Mouse (Mus musculus): ENCODE data around the gene Srf.

The Srf gene

DNA sequence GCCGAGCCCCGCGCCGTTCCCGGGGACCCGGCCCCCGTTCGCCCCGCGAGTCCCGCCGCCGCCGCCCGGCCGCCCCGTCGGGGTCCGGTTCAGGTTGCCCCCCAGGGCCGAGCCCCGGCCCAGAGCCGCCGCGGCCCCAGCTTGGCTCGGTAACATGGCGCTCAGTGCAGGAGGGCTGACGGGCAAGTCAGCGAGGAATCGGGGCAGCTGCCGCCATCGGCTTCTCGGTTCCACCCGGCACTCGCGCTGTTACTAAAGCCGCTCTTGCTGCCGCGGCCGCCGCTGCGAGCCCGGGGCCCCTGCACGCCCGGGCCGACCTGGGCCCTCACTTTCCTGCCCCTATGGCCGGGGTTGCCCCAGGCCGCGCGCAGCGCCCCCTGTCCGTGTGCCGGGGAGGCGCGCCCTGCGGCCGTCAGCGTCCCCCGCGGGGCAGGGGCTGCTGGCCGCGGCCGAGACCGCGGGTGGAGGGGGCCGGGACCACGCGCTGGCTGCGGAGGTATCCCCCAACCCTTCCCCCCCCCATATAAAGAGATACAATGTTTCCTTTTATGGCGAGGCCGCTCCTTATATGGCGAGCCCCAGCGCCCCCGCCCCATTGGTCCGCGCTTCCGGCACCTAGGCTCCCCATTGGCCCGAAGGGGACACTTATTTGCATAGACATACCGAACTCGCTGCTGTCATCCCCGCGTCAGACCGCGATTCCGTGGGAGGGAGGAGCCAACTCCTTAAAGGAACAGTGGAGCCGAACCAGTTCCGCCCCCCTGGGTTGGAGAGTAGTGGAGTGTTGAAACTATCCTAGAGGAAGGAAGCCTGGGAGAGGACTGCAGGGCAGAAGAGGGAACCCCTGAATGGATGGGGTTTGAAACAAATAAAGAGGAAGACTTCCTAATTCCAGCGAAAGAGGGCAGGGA, at the start of gene Srf:
TSS of gene Srf (minus strand) at position 503 of the 911 bp plus-strand sequence.
- in situ Hi-C loops (cut with MboI; ENCODE audit: unreplicated experiment in 2 of 2), result no loop called here

DNA sequence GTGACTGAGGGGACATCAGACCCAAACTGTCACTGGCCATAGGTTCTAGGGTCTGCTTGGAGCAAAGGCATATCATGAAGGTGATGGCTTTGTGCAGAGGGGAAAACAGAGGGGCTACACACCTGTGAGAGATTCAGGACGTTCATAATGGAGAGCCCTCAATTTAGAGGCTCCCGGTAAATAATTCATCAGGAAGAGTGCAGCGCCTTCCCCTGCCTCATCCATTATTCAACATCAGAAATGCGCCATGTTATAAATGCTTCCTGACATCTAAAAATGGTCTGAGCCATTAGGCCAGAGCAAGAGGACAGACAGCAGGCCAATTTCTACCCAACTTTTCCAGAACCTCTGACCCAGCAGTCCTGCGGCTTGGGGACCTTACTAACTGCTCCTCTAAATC, 49.2 kb upstream of the Srf start:
- in situ Hi-C loops (cut with MboI; ENCODE audit: unreplicated experiment in 2 of 2), result no loop called here

DNA sequence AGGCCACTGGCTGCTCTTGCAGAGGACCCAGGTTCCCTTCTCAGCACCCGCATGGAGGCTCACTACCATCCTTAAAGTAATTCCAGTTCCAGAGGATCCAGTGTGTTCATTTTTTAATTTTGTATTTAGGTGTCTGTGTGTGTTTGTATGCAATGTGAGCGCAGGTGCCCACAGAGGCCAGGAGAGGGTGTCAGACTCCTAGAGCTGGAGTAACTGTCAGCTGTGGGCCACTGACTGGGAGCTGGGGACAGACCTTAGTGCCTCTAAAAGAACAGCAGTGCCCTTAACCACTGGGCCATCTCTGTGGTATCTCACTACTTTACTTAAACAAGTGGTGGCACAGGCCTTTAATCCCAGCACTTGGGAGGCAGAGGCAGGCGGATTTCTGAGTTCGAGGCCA, 47.3 kb upstream of the Srf start:
- in situ Hi-C loops (cut with MboI; ENCODE audit: unreplicated experiment in 2 of 2), result no loop called here

DNA sequence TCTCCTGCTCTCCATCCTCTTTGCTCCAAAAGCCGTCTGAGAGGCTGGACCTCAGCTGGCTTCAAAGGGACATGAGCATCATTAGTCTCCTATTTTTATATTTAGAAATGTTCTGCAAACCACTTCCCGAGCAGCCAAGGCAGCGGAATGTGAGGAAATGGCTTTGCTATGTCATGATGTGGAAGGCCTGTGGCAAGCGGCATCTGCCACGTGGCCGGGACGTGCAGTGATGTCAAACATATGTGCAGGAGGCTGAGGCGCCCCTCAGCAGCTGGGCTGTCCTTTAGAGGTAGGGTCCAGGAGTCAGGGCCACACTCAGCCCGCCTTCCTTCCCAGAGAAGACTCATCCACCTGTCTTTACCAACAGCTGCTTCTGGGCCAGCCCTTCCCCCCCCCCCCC, 46.2 kb upstream of the Srf start:
- in situ Hi-C loops (cut with MboI; ENCODE audit: unreplicated experiment in 2 of 2), result no loop called here

DNA sequence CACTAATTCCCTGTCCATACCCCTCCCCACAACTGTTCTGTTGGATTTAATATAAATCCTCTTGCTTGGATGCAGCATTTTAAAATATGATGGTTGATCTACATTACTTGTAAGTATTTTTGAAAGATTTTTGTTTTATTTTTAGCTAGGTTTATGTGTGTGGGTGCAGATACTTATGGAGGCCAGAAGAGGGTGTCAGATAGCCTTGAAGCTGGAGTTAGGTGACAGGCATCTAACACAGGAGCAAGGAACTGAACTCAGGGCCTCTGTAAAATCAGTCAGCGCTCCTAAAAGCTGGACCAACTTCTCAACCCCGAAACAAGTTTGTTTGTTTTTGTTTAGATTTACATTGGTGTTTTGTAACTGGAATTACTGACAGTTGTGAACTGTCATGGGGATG, 44.6 kb upstream of the Srf start:
- in situ Hi-C loops (cut with MboI; ENCODE audit: unreplicated experiment in 2 of 2), result no loop called here

DNA sequence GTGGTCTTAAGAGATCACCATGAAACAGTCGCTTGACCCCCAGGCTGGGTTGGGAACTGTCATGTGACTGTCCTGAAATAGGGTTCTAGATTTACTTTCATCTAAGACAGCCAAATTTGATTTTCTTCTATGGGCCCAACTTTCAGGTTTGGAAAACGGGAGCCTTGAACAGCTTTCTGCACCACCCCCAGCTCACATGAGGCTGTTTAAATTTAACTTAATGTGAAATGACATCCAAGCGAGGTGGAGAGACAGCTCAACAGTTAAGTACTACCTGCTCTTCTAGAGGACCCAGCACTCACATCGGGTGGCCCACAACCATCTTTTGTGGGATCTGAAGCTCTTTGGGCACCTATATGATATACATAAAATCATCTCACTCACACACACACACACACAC, 43.0 kb upstream of the Srf start:
- in situ Hi-C loops (cut with MboI; ENCODE audit: unreplicated experiment in 2 of 2), result no loop called here

DNA sequence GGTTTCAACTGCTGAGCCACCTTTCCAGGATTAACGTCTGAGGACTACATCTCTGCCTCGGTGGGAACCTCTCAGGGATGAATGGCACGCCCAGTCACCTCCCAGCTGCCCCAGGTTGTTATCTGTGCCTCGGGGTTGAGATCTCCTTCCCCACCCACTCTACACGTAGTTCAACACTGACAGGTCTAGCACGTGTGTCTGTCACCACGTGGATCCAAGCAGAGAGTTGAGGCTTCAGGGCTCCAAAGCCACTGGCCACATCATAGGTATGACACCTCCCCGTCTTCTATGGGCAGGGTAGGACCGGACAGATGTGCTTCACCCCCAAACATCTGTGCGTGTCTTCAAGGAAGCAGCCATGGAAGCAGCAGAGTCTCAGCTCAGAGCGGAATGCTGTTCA, 42.0 kb upstream of the Srf start:
- in situ Hi-C loops (cut with MboI; ENCODE audit: unreplicated experiment in 2 of 2), result no loop called here

DNA sequence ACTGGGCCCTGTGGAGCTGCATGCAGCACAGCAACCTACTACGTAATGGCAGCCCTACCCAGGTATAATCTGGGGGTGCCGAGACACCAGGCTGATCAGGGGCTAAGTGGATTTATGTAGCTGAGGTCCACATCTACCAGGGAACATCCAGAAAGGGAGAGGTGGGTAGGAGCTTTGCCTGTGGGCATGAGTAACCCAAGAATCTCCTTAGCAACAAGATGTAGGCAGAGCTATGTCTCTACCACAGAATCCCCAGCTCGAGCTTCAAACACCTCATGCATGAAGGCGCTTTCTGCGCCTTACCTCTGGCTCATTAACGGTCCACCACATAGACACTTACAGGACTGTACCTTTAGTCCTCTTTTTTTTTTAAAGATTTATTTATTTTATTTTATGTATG, 39.4 kb upstream of the Srf start:
- in situ Hi-C loops (cut with MboI; ENCODE audit: unreplicated experiment in 2 of 2), result no loop called here

DNA sequence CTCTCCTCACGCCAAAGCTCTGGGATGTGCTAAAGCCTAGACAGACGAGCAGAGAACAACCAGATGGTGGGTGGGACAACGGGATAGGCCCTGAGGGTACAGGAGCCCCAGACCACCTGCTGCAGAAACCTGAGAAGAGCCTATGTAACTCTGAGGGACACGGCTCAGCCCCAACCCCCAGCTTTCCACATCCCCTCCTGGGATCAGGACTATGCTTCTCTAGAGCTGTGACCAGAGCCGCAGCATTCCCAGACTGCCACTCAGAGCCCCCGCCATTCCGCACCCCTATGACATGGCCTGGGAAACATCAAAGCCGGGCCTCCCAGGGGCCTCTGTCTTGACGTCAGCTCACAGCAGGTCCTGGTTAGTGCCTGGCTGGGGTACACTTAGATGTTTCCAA, 38.6 kb upstream of the Srf start:
- in situ Hi-C loops (cut with MboI; ENCODE audit: unreplicated experiment in 2 of 2), result no loop called here

DNA sequence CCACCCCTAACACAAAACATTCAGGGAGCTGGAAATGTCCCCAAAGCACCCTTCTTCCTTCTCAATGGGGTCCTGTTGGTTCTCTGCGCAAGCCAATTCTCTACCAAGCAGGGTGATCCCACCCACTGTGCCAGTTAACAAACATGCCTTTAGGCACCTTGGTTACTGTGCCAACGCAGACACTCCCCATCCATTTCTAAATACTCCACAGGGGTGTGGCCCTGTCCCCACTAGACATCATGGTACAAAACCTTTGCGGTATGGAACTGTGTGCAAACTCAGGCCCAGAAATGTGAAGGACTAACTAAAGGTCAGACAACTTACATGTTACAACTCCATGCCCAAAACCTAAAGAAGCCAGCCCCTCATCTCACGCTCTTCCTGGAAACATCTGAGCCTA, 37.1 kb upstream of the Srf start:
- in situ Hi-C loops (cut with MboI; ENCODE audit: unreplicated experiment in 2 of 2), result no loop called here

DNA sequence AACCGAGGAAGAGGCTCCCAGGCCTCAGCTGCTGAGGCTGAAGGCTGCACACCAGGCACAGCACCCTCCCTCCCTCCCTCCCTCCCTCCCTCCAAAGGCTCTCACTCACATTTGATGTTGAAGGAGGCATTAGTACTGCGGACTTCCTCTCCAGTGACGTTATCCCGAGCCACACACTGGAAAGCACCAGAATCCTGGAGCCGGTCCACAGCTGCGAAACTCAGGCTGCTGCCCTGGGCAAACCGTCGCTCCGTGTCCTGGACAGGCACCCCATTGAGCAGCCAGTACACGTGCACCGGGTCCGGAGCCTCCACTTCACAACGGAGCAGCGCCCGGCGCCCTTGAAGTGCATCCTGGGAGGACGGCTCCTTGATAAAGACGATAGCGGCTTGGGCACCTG, 35.4 kb upstream of the Srf start:
- in situ Hi-C loops (cut with MboI; ENCODE audit: unreplicated experiment in 2 of 2), result no loop called here

DNA sequence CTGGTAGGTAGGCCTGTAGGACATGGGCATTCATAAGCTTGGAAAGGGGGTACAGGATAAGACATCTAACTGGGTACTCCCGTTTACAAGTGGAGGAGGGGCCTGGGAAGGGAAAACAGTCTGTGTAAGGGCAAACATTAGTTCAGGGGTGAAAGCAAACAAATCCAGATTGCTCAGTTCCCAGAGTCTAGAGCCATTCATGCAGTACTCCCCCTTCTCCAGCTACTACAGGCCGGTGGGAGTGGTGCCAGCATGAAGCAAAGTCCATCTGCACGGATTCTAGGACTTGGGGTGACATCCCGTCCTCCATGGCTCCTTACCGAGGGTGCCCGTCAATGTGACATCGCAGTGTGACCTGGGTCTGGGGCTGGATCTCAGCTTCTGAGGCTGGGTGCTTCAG, 34.5 kb upstream of the Srf start:
- in situ Hi-C loops (cut with MboI; ENCODE audit: unreplicated experiment in 2 of 2), result no loop called here

DNA sequence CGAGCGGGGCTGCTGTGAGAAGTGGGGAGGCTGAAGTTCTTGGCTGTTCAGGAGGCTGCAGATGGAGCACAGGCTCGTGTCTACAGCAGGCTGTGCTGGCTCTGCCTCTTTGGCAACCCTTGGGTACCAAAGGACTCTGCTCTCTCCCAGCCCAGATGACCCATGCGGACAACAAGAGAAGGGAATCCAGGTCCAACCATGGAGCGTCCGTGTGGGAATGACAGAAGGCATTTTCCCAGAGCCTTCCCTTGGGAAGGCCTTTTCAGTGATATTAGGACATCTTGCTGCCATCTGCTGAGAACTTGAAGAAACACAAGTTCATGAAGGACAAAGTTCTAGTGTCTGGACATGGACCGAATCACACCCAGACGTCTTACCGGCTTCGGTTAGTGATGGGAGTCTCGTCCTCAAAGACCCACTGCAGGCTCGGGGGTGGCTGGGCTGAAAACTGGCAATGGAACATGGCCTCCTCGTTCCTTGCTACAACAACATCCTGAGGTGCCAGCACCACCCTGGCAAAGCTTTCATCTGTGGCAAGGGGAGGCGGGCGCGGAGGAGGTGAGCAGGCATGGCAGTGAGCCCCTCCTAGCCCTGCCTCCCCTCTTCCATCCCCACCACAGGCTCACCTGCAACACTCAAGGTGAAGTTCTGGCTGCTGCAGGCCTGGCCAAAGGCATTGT, 33.8 kb upstream of the Srf start:
- in situ Hi-C loops (cut with MboI; ENCODE audit: unreplicated experiment in 2 of 2), result no loop called here

DNA sequence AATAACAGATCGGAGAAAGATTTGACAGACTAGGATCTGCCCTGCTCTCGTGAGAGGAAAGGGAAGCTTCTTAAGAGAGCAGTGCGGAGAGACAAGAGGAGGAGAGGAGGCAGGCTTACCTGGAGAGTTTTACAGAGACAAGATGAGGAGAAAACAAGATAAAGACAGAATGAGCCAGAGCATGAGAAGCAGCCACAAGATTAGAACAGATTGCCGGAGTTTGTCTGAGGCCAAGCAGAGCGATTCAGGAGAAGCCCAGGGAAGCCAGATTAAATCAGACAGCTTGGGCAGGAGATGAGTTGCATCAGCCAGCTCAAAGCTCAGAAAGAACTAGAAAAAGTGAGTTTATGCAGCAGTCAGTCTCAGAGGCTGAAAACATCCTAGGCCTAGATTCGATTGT, 32.9 kb upstream of the Srf start:
- in situ Hi-C loops (cut with MboI; ENCODE audit: unreplicated experiment in 2 of 2), result no loop called here

DNA sequence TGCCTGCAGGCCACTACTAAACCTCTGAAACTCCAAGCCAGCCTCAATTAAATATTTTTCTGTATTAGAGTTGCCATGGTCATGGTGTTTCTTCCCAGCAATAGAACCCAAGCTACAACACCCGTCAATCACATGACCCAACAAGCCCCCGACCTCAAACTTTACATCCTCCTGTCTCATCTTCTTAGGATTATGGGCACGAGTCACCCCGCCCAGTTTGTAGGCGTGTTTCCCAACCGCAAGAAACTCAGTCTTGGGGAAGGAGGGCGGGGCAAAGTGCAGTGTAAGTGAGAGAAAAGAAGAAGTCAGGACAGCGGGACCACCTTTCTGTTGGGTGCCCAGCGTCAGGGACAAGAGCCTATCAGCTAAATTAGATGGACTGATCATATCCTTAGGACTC, 32.2 kb upstream of the Srf start:
- in situ Hi-C loops (cut with MboI; ENCODE audit: unreplicated experiment in 2 of 2), result no loop called here

DNA sequence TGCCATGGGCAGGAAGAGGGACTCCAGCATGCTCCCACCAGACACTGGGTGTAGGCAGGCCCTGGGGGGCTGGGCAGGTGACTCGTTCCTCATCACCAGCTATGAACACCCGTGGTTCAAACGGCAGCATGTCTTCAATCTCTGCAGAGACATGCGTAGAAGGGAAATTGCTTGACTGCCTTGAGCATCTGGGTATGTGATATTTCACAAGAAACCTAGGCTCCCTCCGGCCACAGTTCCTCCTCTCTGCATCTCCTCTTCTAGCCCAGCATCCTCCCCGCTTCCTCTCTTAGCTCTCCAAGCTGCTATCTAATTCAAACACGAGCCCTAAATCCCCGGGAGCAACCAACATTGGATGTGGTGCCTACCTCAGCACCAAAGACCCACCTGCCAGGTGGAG, 30.4 kb upstream of the Srf start:
- in situ Hi-C loops (cut with MboI; ENCODE audit: unreplicated experiment in 2 of 2), result no loop called here

DNA sequence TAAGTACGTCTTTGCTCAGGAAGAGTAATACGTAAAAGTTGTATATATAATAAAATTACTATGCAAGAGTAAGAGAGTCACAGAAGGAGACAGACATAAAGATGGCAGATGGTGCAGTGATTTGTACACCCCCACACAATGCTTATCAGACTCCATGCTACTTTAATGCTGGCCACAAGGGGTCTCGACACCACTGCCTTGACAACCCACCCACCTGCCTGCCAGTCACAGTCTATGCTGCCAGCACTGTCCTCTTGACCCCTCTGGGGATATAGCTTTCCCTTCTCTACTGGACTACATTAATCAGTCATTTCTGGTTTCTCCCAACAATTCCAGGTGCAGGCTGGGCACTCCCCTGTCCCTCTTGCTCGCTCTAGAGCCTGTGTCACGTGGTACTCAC, 22.7 kb upstream of the Srf start:
- in situ Hi-C loops (cut with MboI; ENCODE audit: unreplicated experiment in 2 of 2), result no loop called here

DNA sequence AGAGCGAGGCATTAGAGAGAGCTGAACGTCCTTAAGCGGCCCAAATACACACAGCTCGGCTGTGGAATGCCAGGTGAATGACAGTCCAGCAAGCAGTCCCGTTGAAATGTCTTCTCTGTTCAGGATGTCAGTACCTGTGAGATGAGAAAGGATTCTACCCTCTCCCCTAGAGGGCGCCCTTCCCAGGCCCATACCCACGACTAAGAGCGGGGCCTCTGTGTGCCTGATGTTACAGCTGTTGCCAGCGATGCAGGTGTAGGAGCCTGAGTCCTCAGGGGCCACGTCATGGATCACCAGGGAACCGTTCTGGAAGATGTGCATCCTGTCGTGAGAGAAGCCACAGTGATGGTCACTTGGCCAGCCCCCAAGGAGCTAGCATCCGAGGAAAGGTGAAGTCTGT, 20.1 kb upstream of the Srf start:
- in situ Hi-C loops (cut with MboI; ENCODE audit: unreplicated experiment in 2 of 2), result no loop called here

DNA sequence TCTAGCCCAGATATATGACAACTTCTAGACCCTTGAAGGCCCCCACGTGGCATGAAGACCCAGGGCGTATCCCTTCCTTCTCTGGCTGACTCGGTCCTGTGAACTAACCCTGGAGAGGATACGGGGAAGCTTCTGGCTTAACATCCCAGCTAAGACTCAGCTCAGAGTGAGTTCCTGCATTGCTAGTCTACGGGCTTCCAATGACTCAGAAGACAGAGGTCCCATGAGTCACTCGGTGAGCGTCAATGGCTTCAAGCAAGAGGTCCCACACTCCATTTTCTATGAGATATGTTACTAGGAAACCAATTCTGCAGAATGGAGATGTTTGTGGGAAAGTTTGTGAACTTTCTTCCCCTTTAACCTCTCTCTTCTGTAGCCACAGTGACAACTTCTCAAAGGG, 18.6 kb upstream of the Srf start:
- in situ Hi-C loops (cut with MboI; ENCODE audit: unreplicated experiment in 2 of 2), result no loop called here

DNA sequence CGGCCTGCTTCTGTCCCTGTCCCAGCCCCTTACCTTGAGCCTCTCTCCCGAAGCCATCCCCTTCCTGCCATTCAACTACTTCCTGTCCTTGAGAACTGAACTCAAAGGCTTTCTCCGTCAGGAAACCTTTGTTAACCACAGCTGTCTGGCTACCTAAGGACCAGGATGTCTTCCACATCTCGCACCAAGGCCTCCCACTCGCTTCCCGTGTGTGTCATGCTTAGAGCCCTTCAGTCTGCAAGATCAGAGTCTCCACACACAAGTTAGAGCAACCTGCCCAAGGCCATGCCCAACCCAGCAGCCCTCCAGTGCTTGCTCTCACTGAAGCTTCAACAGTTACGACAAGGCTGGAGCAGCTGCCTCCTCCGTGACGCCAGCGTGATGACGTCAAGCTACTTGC, 15.0 kb upstream of the Srf start:
- in situ Hi-C loops (cut with MboI; ENCODE audit: unreplicated experiment in 2 of 2), result no loop called here

DNA sequence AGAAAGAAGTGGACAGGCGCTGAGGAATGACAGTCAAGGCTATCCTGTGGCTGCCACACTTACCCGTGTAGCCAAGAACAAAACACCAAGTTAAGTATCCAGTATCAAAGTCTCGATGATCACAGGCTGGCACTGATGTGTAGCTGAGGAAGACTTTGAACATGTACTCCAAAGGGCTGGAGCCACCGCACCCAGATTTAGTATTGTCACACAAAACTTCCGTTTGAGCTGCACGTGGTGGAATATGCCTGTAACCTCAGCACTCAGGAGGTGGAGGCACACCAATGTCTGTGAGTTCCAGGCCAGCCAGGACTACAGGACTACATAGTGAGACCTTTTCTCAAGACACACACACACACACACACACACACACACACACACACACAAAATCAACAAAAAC, 3.2 kb upstream of the Srf start:
- in situ Hi-C loops (cut with MboI; ENCODE audit: unreplicated experiment in 2 of 2), result no loop called here

DNA sequence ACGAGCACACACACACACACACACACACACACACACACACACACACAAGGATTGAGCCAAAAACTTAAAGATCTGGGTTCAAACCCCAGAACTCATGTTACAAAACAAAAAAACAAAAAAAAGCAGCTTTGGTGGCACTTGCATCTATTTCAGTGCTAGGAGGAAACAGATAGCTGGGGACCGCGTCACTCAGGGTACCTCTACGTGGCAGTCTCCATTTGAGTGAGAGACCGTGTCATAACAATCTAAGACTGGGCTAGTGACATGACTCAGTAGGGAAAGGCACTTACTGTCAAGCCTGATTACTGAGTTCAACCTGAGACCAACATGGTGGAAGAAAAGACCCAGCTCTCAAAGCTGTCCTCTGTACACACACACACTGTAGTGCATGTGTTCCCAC, 2.2 kb upstream of the Srf start:
- in situ Hi-C loops (cut with MboI; ENCODE audit: unreplicated experiment in 2 of 2), result no loop called here

All from v-Abl transformed pro-B cells (cell line).